Mouse (Mus musculus): ENCODE results near the gene Mpnd.

- TF ChIP-seq CTCF (IDR thresholded peaks at IDR 0.05; ENCODE audit: extremely low read depth, insufficient read depth, low read length) = no peak
- no peak for TF ChIP-seq POLR2A (IDR thresholded peaks at IDR 0.05; ENCODE audit: extremely low read depth, insufficient read depth, low read length)
Observed at GRCm38 (mm10) chr17:56034726-56035100, 29.2 kb downstream of the Mpnd start.
